Mouse (Mus musculus): ENCODE measurements around the gene Mmp11.

Gene Mmp11

DNA sequence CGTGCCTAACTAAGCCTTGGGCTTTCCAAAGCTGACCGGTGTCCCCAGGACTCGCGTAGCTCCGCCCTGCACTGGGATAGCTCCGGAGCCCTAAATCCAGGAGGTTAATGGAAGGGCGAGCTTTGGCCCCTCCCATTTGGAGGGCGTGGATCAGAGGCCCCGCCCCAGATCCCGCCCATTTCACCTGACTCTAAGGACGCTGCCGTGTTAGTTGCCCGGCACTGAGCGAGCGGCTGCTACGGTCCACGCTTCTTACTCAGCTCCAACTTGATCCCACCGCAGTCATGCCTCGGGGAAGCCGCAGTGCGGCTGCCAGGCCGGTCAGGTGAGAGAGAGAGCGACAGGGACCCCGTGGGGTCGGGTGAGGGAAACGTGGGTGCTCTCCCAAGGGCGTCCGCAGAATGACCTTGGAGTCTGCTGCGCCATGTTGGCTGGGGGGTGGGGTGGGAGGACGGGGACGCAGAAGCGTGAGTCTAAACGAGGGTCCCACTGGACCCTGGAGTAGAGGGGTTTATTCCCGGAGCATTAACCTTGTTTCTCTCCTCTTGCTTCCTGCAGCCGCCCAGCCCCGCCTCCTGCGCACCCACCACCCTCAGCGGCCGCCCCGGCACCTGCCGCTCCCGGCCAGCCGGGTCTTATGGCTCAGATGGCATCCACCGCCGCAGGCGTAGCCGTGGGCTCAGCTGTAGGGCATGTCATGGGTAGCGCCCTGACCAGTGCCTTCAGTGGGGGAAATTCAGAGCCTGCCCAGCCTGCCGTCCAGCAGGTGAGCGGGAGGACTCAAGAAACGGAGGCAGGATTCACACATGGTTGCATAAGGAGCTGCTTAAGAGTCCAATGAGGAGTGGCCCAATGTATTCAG lies at the start of gene Mmp11:
TSS of gene Mmp11 (minus strand) at position 817 of the 862 bp plus-strand sequence.
- DNase-seq = peak; percentile 84

DNA sequence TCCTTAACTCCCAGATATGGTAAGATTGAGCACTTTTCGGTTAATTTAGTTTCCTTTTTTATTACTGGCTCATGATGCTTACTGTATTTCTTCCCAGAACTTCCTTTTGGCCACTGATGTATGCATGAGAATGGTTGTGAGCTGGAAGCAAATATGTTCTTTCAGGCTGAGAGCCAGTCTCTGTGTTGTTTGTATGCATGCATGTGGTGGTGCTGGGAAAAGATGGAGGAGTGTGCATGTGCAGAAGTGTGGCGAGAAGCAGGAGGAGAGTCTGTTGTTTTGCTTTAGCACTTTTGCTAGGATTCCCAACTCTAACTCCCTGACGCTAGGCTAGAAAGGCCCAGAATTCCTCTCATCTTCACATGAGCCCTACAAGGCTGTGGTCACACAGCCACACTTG lies 43.1 kb upstream of the Mmp11 start:
- DNase-seq = no peak

GRCm38 (mm10) chr10:75978835-75979157 lies 42.5 kb upstream of the Mmp11 start:
- no peak for DNase-seq

DNA sequence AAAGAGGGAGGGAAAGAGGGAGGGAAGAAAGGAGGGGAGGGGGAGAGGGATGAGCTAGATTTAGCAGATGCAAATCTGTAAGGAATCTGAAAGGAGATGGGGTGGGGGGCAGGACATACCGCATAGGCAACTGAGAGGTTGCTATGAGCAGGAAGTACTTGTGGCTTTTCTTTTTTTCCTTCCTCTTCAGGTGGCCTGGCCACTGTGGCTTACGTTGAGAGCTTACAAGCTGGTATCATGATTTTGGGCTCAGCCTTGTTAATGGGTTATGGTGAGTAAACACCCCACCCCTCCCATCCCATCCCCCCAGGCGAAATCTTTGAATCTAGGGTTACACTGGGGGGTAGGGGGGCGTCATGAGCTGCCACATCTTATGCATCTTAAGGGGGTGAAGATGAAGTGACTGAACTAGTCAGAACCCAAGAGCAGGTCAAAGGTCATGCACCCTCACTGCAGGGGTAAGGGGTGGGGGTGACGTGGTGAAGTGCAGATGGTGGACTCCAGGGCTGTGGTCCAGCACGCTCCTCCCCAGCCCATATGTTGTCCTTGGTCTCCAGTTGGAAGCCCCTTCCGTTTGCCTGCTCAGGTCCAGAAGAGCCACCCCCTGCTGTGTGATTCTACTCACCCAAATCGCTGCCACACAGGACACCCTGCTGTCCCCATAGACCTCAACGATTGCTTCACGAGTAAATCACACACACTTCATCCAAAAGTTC lies 42.0 kb upstream of the Mmp11 start:
- DNase-seq = no peak

- DNase-seq = no peak
Observed at GRCm38 (mm10) chr10:75975216-75975615, 38.9 kb upstream of the Mmp11 start.

- DNase-seq = no peak
Observed at GRCm38 (mm10) chr10:75973846-75974245, 37.5 kb upstream of the Mmp11 start.

DNA sequence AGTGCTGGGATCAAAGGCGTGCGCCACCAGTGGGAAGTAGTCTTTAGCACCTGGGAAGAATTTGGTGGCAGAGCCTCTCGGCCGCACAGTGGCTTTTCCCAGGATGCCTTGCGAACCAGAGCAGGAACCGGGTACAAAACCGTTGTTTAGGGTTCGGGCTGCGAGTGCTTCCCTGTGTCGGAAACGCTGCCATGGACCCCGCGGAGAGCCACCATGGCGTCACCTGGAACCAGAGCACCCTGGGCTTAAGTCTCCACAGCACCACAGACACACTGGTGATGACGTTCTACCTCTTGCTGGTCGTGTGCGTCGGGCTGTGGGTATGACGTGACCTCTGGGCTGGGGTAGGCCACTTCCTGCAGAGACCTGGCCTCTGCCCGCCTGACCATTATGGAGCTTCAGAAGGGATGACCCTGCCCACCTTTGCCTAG lies 18.1 kb upstream of the Mmp11 start, which contains the start of gene Gm5134:
TSS of gene Gm5134 (plus strand) at position 134 of the 431 bp plus-strand sequence.
- no peak for DNase-seq

GRCm38 (mm10) chr10:75951424-75952050 lies 15.2 kb upstream of the Mmp11 start:
- DNase-seq = peak; percentile 57

DNA sequence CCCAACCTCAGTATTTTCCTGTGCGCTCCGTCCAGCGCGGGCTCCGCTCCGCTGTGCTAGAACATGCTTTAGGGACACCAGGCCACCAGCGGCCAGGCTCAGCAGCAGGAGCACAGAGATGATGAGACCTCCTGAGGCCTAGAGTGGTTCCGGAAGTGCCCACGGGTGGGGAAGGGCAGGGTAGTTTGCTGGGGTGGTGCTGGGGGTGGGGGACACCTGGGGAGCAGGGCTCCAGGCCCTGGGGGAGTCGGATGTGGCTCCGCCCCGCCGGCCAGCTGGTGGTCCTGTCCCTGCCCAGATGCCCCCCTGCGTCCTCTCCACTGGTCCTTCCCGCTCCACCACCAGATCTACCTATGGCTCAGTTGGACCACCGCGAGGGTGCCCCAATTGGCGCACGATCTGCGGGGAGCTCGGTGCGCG lies 14.5 kb upstream of the Mmp11 start:
- no peak for DNase-seq

DNA sequence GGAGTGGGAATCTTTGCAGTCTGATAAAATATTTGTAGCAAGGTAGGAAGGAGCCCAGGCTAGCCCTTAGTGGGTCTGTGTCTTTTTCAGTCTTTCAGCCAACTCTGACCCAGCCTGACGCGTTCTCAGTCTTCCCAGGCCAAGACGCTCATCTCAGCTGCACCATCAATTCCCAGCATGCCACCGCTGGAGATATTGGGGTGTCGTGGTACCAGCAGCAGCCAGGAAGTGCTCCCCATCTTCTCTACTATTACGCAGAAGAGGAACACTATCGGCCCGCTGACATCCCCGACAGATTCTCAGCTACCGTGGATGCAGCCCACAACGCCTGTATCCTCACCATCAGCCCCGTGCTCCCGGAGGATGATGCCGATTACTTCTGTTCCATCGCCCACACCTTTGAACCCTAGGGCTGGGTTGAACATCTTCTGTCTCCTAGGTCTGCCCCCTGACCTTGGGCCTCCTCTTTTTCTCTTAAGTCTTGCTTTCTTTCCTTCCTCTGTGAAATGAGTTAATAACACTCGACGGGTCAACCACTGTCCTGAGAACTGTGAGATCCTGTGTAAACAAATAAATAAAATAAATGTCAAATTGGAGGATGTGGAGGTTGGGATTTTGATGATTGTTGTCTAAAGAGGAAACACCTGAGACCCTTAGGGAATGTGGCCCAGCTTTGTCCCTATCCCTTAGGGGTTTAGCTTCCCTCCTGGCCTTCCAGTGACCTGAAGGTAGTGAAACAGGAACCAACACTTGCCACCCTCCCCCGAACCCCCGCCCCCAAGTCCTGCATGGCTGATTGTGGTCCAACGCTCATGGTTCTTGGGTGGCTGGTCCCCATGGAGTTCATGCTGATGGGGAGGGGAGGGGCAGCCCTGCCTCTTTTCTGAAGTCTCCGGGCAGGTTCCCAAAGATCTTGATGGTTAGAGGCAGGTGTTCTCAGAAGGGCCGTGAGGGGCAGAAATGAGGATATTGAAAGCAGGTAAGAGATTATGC lies 13.1 kb upstream of the Mmp11 start:
- no peak for DNase-seq

GRCm38 (mm10) chr10:75948079-75948478 lies 11.8 kb upstream of the Mmp11 start:
- no peak for DNase-seq

DNA sequence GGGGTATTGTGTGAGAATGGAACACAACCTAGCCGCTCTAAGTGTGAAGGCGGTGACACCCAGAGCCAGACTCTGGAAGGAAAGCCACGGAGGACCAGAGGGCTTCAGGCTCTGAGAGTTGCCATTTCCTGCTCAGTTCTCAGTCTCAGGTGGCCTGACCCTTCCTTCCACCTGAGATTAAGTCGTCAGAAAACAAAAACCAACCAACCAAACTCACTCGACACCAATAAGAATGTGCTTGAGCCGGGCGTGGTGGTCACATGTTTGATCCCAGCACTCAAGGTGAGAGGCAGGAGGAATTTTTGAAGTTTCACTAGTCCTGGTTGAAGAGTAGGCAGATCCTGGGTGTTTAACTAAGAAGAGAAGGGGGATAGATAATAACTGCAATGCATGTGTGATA lies 9.6 kb upstream of the Mmp11 start:
- no peak for DNase-seq

GRCm38 (mm10) chr10:75945213-75945612 lies 8.9 kb upstream of the Mmp11 start:
- no peak for DNase-seq

DNA sequence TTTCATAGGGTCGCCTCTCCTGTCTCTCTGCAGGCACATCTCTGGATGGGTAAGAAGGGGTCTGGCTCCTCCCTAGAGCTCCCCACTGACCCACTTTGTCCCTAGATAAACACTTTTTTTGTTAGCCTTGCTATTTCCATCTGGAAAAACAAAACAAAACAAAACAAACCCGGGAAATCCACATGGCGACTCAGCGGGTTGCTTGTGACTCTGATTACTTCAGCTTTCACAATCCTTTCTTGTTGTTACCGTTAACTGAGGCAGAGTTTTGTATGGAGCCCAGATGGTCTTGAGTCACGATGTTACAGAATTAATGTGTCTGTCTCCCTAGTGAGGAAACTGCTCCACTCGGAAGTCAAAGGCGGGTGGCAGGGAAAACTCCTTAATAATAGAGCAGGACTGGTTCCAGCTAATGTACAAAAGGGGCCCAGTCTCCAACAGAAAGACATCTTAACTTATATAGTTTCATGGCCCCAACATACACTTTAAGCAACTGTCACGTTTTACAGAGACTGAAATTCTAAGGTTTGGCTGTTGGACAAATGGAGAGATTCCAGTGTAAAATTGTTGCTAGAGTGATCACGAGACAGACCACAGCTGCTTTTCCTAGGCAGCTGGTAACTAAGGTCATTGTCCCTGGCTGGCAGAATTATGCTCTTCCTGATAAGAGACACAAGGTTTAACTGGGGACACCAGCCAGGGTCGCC lies 7.9 kb upstream of the Mmp11 start:
- DNase-seq = no peak

DNA sequence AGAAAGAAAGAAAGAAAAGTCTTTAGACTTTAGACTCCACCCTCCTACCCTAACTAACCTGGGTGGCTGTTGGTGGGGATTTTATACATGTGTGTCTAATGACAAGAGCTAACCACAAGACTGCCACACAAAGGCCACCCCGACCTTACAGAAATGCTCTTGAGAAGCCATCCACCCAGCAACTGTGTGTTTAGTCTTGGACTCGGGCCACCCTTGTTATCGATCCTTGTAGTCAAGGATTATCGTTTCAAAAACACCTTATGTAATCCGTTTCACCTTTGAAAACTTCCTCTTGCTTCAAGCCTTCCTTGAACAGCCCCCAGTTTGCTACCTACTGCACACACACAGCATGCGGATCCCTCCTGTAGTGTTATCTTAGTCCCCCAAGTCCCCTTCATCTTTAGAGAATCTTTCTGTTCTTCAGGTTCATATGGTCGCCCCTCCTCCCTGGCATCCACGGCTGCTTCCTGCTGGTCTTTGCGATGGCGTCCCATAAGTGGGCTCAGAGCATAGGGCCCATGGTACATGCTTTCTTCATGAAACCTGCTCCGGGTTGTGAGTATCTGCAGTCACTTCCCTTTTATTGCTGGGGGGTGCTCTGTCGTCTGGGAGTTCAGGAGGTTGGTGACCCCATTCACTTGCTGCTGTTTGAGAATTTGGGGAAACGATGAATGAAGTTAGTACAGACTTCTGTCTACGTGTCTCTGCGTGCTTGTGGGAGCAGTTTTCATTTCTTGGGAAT lies 6.6 kb upstream of the Mmp11 start, which contains the start of gene Vpreb3:
TSS of gene Vpreb3 (plus strand) at position 322 of the 742 bp plus-strand sequence.
- no peak for DNase-seq

GRCm38 (mm10) chr10:75941042-75941824 lies 4.9 kb upstream of the Mmp11 start:
- DNase-seq = no peak

DNA sequence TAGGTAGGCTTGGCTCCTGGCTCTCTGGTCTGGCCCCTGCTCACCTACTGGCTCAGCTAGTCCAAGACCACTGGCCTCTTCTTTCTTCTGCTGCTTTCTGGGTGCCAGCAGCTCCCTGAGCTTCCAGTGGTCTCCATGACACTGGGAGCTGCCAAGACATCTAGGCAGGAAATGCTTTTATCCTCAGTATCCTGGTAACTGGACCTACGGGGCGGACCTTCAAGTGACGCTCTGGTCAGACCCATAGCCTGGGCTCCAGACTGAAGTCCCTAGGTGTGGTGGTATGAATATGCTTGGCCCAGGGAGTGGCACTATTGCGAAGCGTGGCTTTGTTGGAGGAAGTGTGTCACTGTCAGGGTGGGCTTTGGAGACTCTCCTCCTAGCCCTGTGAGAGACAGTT lies 4.2 kb upstream of the Mmp11 start, which contains the start of gene Gm867:
TSS of gene Gm867 (minus strand) at position 153 of the 400 bp plus-strand sequence.
- DNase-seq = no peak

DNA sequence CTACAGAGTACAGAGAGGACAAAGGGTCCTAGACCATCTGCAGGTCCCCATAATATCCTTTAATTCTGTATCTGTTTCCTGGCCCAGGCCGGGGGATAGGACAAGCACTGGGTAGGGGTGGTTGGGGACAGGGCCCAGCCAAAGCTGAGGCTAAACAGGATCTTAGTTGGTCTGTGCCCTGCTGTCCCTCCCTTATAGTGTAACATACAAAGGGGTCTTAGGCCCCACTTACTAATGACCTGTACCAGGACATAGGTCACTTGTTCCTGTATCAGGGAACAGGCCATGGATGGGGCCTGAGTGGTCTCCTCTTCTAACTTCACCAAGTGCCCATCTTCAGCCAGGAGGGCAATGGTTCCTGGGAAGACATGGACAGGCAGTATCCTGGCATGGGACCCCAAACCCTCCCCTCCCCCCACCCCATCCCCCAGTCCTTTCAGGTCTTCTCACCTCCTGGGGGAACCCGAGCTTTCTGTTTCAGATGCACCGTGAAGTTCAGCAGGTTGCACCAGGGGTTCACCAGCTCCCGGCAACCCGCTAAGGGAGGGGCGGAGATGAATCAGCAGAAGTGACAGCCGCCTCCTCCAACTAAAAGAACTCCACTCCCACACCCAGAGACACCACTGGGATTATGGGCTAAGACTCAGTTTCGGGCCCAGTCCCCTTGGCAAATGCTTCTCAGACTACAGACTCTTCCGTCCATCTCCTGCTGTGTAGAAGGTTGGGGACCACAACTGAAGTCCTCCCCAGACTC lies 3.4 kb upstream of the Mmp11 start:
- DNase-seq = no peak
